Mouse (Mus musculus) liver, postnatal 0 days (tissue): Measurements from ENCODE around the gene Tmem235. TPM values are rescaled to one million over a fixed set of nuclear protein-coding genes. Genes with fewer than 3 reads are reported as not detected.

Experiments used
- ATAC-seq: fragments of 200-750 bp; cut with Nextera tagmentation; 2 replicates; pipeline ENCODE4 v1.8.0; 2017; ENCODE audit warnings: mild to moderate bottlenecking, moderate library complexity
- DNase-seq: peaks from one replicate; pipeline ENCODE4 v3.0.0-alpha.2; 2016
- H3K27ac ChIP-seq: fragments of 300-500 bp; sonication (generic); 2 replicates; pipeline ENCODE4 v1.5.1; 2014; ENCODE audit warnings: antibody characterized with exemption, moderate library complexity, mild to moderate bottlenecking, low read depth
- H3K27me3 ChIP-seq: fragments of 300-500 bp; sonication (generic); 2 replicates; pipeline ENCODE4 v1.6.1; 2014; ENCODE audit warnings: low read length, control low read depth, mixed read lengths; ENCODE audit not compliant: insufficient read depth
- H3K36me3 ChIP-seq: fragments of 300-500 bp; sonication (generic); replicated peaks from 2 replicates; pipeline ENCODE4 v1.6.1; 2014; ENCODE audit warnings: mild to moderate bottlenecking, control low read depth, low read length, moderate library complexity, mixed read lengths; ENCODE audit not compliant: insufficient read depth
- H3K4me1 ChIP-seq: fragments of 300-500 bp; sonication (generic); 2 replicates; pipeline ENCODE4 v1.6.1; 2014; ENCODE audit warnings: antibody characterized with exemption, mild to moderate bottlenecking, control low read depth; ENCODE audit not compliant: insufficient read depth
- H3K4me2 ChIP-seq: fragments of 300-500 bp; sonication (generic); 2 replicates; pipeline ENCODE4 v1.6.1; 2014; ENCODE audit warnings: low read depth, mild to moderate bottlenecking, low read length, moderate library complexity, mixed read lengths
- H3K4me3 ChIP-seq: fragments of 300-500 bp; sonication (generic); 2 replicates; pipeline ENCODE4 v1.5.1; 2014; ENCODE audit warnings: low read depth, low read length
- H3K9ac ChIP-seq: fragments of 300-500 bp; sonication (generic); replicated peaks from 2 replicates; pipeline ENCODE4 v1.6.1; 2014; ENCODE audit warnings: mild to moderate bottlenecking, moderate library complexity
- H3K9me3 ChIP-seq: fragments of 300-500 bp; sonication (generic); 2 replicates; pipeline ENCODE4 v1.6.1; 2016; ENCODE audit warnings: mild to moderate bottlenecking, control low read depth, low read length, mixed read lengths
- CTCF ChIP-seq: sonication (generic); IDR thresholded peaks from 2 replicates; pipeline ENCODE4 v1.5.1; 2016; ENCODE audit warnings: antibody characterized with exemption, low read depth
- EP300 ChIP-seq: IDR thresholded peaks from 2 replicates; pipeline ENCODE4 v1.6.1; 2016; ENCODE audit warnings: antibody characterized with exemption, low read depth, mild to moderate bottlenecking
- WGBS: fragments of 180-500 bp; shearing (Covaris S2); extraction: QIAGEN DNeasy Blood & Tissue Kit; methylation state at CpG from one replicate; pipeline ENCODE4 v1.1.7; 2014; ENCODE audit not compliant: insufficient replicate concordance; 5-methylcytosine and 5-hydroxymethylcytosine counted together
- polyA plus RNA-seq: library from polyadenylated mRNA; unstranded; fragments of >200 nt; fragmentation: Nextera tagmentation; extraction: Ambion mirVana; gene quantifications from 2 replicates; pipeline ENCODE4 v1.2.1, GENCODE M21; 2015

The Tmem235 gene
- polyA plus RNA-seq, 1 experiment from 2014 or later, result not detected

DNA sequence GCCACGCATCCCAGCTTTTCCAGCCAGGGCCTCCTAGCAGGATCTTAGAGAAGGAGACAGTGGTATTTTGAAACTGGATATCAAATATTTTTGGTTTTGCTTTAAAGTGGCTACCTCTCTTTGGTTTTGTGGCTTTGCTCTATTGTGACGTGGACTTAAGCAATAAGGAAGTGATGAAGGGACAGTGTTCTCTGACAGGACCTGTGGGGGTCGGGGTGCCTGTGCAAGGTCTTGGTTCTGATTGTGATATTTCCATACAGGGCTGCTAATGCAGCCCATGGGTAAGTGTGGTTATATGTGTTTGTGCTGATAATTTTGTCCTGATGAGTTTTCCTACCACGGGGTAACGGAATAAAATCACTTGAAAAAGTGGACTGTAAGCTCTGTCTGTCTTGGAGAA lies 5.2 kb upstream of the Tmem235 start:
- no peak for DNase-seq
- no peak for TF ChIP-seq EP300
- TF ChIP-seq CTCF, result no peak
- 93% methylated on average over 5 of the region's 5 CpGs for WGBS
- ATAC-seq, result no peak
- Histone ChIP-seq H3K27me3 (peaks cover 8% of the 10 kb centered on the region), H3K4me3 (no peak overlapping the region), H3K4me1 (peaks cover 6% of the 10 kb centered on the region), H3K9me3 (no peaks in the 10 kb centered on the region), H3K4me2 (no peak overlapping the region), H3K27ac (no peak overlapping the region), H3K9ac (no peak overlapping the region), H3K36me3 (peaks cover 62% of the 10 kb centered on the region)

DNA sequence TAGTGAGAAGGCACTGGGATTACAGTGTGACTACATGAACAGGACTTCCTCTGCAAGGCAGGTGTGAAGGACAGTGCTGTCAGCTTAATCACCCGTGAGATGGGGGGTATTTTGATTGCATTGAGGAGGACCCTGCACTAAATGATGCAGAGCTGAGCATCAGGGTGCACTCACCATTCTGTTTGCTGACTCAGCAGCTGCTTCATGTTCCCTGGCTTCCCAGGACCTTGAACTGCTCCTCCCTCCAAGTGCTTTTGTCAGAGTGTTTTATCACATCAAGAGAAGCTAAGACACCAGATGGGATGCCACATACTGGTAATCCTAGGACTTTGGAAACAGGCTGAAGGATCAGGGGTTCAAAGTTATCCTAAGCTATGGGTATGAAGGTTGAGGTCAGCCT lies 4.6 kb upstream of the Tmem235 start:
- 78% methylated on average over 1 of the region's 1 CpGs for WGBS
- H3K36me3 ChIP-seq, result peaks cover 60% of the 10 kb centered on the region

DNA sequence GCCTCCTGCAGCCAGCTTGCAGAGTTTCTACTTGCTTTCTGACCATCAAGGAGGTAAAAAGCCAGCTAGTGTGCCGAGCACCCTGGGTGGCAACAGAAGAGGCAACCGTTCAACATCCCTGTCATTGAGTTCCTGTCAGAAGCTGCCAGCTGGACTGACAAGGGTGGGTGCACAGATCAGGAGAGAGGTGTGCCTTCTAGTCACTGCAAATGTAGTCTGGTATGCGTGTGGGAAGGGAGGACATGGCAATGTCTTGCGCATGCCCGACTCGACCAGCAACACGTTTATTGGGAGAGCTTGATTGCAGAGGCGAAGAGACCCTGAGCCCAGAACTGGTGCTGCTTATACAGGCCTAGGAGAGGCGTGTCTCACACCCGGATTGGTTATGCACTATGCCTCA lies 3.1 kb upstream of the Tmem235 start:
- Histone ChIP-seq H3K27me3 (peaks cover 27% of the 10 kb centered on the region), H3K36me3 (peaks cover 48% of the 10 kb centered on the region), H3K9me3 (no peaks in the 10 kb centered on the region), H3K4me3 (no peak overlapping the region), H3K4me2 (no peak overlapping the region), H3K27ac (no peak overlapping the region), H3K9ac (no peak overlapping the region), H3K4me1 (no peaks in the 10 kb centered on the region)
- TF ChIP-seq CTCF (no peak), EP300 (no peak)
- DNase-seq (no peak), ATAC-seq (0 out of 2 replicates have a peak, but pooled peaks have one; percentile 21)
- 95% methylated on average over 10 of the region's 10 CpGs for WGBS

More for the DNA sequence above, 4.6 kb upstream of the Tmem235 start:
- ATAC-seq (no peak), DNase-seq (no peak)
- Histone ChIP-seq H3K27ac (no peak overlapping the region), H3K9me3 (no peaks in the 10 kb centered on the region), H3K4me3 (no peak overlapping the region), H3K4me2 (no peak overlapping the region), H3K27me3 (peaks cover 14% of the 10 kb centered on the region), H3K9ac (no peak overlapping the region), H3K4me1 (0 out of 2 replicates have a peak, but pooled peaks cover 2% of the 10 kb centered on the region)
- TF ChIP-seq EP300 (no peak), CTCF (no peak)

DNA sequence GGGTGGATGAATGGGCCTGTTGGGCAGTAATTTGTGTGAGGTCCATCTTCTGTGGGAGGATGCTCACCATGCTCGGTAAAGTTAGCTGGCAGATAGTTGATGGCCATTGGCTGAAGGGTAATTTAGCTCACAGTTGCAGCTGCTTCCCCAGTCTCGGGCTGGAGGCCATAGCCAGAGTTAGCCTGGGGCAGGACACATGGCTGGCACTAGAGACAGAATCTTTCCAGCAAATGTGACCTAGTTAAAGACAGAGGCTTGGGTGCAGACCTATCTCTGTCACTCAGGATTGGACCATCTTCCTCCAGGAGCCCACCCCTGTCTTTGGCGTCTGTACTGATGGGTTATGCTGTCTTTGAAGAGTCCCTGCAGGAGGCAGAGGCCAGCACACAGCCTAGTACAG lies 2.2 kb upstream of the Tmem235 start:
- DNase-seq, result no peak
- Histone ChIP-seq H3K27ac (no peak overlapping the region), H3K4me2 (no peak overlapping the region), H3K9me3 (no peaks in the 10 kb centered on the region), H3K4me3 (no peak overlapping the region), H3K9ac (no peak overlapping the region), H3K36me3 (peaks cover 38% of the 10 kb centered on the region), H3K27me3 (peaks cover 32% of the 10 kb centered on the region), H3K4me1 (no peaks in the 10 kb centered on the region)
- ATAC-seq, result no peak
- TF ChIP-seq EP300, result no peak
- TF ChIP-seq CTCF, result no peak
- WGBS, result 73% methylated on average over 3 of the region's 3 CpGs

DNA sequence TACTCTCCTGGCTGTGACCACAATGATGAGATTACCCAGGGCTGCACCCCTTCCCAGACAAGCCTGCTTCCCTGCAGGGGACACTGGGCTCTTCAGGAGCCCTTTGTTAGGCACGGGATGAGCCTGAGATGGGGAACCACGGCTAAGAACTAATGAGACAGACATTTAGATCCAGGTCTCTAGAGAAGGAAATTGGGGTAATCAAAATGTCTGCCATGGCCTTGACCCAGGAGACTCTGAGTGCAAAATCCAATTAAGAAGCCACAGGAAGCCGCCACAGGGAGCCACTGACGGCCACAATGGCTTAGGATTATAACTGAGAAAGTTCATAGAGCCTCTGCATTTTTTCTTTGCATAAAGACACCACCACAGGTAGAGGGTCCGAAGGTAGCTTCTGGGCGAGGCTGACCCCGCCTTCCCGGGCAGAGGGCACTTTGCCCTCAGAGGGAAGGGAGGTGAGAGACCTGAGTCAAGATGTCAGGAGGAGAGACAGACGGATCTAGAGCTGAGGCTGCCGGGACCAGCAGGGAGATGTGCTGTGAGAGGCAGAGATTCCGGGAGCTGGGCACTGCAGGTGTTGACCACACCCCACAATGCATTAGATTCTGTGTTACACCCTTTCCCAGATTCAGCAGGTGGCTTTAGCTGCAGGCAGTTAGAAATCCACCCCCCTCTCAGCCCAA lies 2.8 kb downstream of the Tmem235 start:
- 46% methylated on average over 11 of the region's 11 CpGs for WGBS
- H3K9me3 ChIP-seq, result no peaks in the 10 kb centered on the region
- TF ChIP-seq CTCF (no peak), EP300 (no peak)
- DNase-seq (no peak), ATAC-seq (no peak)
- no peak overlapping the region for H3K27ac ChIP-seq
- H3K27me3 ChIP-seq, result peaks cover 32% of the 10 kb centered on the region
- no peak overlapping the region for H3K4me2 ChIP-seq
- H3K4me3 ChIP-seq, result no peak overlapping the region
- no peaks in the 10 kb centered on the region for H3K36me3 ChIP-seq
- H3K9ac ChIP-seq, result no peak overlapping the region
- H3K4me1 ChIP-seq, result peaks cover 6% of the 10 kb centered on the region

DNA sequence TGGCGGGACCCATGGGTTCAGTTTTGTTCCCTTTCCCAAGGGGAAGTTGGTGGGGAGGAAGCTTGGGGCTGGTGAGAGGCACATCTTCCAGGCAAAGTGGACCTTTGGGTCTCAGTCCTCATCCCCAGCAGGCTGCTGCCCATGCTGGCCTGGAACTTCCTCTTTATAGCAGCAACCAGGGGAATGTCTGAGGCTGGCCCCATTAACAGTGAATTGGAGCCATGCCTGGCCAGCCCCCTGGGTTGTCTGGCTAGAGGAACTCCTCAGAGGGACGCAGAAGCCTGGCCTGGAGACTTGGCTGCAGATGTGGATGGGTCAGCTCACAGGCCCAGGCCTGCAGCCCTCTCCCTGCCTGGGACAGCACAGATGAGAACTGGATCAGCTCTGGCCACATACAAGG lies 4.3 kb downstream of the Tmem235 start:
- ATAC-seq (no peak; the same call in 1 of the 2 replicates), DNase-seq (no peak)
- 39% methylated on average over 2 of the region's 2 CpGs for WGBS
- Histone ChIP-seq H3K9me3 (no peaks in the 10 kb centered on the region), H3K4me2 (no peak overlapping the region), H3K4me1 (peaks cover 6% of the 10 kb centered on the region), H3K36me3 (no peaks in the 10 kb centered on the region), H3K27me3 (peaks cover 29% of the 10 kb centered on the region), H3K27ac (no peak overlapping the region), H3K4me3 (no peak overlapping the region), H3K9ac (no peak overlapping the region)
- TF ChIP-seq EP300, result no peak
- no peak for TF ChIP-seq CTCF

DNA sequence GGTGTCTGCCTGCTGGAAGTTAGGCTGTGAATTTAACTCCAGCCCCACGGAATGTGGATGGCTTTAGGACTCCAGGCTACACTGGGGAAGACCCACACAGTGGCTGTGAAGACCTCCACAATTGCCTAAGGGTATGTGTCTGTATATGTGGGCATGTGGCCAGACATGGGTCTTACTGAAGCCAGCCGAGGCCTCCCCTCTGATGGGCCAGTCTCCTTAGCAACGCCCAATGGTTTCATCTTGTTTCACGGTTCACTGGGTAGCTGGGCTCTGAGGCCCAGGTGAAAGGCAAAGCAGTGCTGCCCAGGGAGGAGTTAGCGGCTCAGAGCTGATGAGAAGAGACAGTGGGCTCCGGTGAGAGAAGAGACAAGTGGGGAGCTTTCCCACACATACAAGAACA lies 5.4 kb downstream of the Tmem235 start:
- TF ChIP-seq CTCF, result no peak
- no peak for TF ChIP-seq EP300
- Histone ChIP-seq H3K9ac (no peak overlapping the region; the same call in 1 of the 2 replicates), H3K9me3 (no peaks in the 10 kb centered on the region), H3K4me3 (no peak overlapping the region), H3K27me3 (peaks cover 17% of the 10 kb centered on the region), H3K4me2 (no peak overlapping the region), H3K4me1 (peaks cover 8% of the 10 kb centered on the region), H3K36me3 (no peaks in the 10 kb centered on the region), H3K27ac (no peak overlapping the region)
- 62% methylated on average over 6 of the region's 6 CpGs for WGBS
- DNase-seq (no peak), ATAC-seq (no peak)
